Mouse (Mus musculus) spleen, adult 2 months (tissue): ENCODE measurements around the gene Rbfox1. TPM values are rescaled to one million over a fixed set of nuclear protein-coding genes. Genes with fewer than 3 reads are reported as not detected.

Source experiments
- DNase-seq, 2 experiments: peaks; one replicate each; pipeline versions ENCODE4 v3.0.0 to v3.0.0-alpha.2; 2012 to 2021; ENCODE audit warnings: low spot score in 2 of 2, low read depth in 1 of 2
- H3K27ac ChIP-seq: fragments of 200-500 bp; 2 replicates; pipeline ENCODE4 v1.5.1; 2012; ENCODE audit warnings: low read length, inconsistent platforms; ENCODE audit not compliant: insufficient read depth
- H3K27me3 ChIP-seq: fragments of 200-500 bp; 2 replicates; pipeline ENCODE4 v1.6.1; 2012; ENCODE audit warnings: mild to moderate bottlenecking, moderate library complexity, low read length, inconsistent platforms; ENCODE audit not compliant: control insufficient read depth, insufficient read depth
- H3K36me3 ChIP-seq: fragments of 200-500 bp; 2 replicates; pipeline ENCODE4 v1.6.1; 2012; ENCODE audit warnings: mild to moderate bottlenecking, low read length, inconsistent platforms; ENCODE audit not compliant: control insufficient read depth, insufficient read depth
- H3K4me1 ChIP-seq: fragments of 200-500 bp; 2 replicates; pipeline ENCODE4 v1.6.1; 2011; ENCODE audit warnings: inconsistent platforms; ENCODE audit not compliant: control insufficient read depth, insufficient read depth, insufficient read length
- H3K4me3 ChIP-seq: fragments of 200-500 bp; 2 replicates; pipeline ENCODE4 v1.5.1; 2011; ENCODE audit warnings: mild to moderate bottlenecking, inconsistent platforms; ENCODE audit not compliant: insufficient read depth, insufficient read length; ENCODE audit errors: extremely low read depth
- CTCF ChIP-seq: fragments of 200-500 bp; IDR thresholded peaks from 2 replicates; pipeline ENCODE4 v1.5.1; 2011; ENCODE audit warnings: mild to moderate bottlenecking, inconsistent platforms; ENCODE audit not compliant: insufficient read depth, insufficient read length, insufficient replicate concordance; ENCODE audit errors: extremely low read depth
- POLR2A ChIP-seq: fragments of 200-500 bp; IDR thresholded peaks from 2 replicates; pipeline ENCODE4 v1.6.1; 2011; ENCODE audit warnings: low read depth, low read length, inconsistent platforms
- WGBS: fragments of 180-500 bp; shearing (Covaris S2); methylation state at CpG from one replicate; pipeline ENCODE4 v1.1.7; 2018; 5-methylcytosine and 5-hydroxymethylcytosine counted together
- polyA plus RNA-seq: library from polyadenylated mRNA; depleted of rRNA; stranded (reverse); fragments of >200 nt; gene quantifications from 2 replicates; pipeline ENCODE4 v1.2.3, GENCODE M21; 2012

The Rbfox1 gene
- polyA plus RNA-seq, 1 experiment, result 1.0 TPM

DNA sequence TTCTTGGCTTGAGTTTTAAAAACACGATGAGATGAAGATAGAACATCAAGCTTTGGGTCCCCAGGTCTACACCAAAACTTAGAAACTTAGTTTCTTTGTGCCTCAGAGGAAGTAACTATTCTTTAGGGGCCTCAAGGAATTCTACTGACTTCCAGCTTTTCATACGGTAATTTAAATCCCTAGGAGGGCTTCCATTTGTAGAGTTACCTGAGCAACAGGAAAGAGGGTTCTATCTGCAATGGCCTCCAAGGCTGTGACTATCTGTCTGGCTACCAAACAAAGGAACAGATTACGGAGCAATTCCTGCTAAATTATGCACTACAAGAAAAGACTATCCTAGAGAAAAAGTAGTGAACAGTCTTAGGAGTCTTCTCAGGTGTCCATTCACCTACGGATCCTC lies 1189.6 kb downstream of the Rbfox1 start:
- WGBS, result 81% methylated on average over 4 of the region's 4 CpGs
- H3K4me1 ChIP-seq, result no peaks in the 10 kb centered on the region
- no peak overlapping the region for H3K27ac ChIP-seq
- H3K27me3 ChIP-seq, result no peaks in the 10 kb centered on the region
- TF ChIP-seq CTCF (no peak), POLR2A (no peak)
- no peaks in the 10 kb centered on the region for H3K36me3 ChIP-seq
- H3K4me3 ChIP-seq, result no peak overlapping the region
- no peak for DNase-seq

DNA sequence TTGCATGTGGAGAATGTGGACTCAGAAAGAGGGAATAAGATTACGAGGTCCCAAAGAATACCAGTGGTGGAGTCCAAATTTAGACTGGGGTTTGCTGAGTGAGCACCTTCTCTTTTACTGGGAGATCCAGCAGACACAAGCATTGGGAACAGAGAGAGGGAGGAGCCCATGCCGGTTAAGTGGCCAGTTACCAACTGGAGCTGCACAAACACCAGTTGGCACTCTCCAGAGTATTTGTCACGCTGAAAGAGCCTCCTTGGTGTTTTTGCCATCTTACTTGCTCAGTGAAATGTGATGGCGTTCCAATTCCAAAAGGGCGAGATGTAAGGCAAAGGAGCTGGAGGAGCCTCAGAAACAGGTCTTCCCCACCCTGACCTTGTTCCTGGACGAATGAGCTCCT lies 1190.6 kb downstream of the Rbfox1 start:
- TF ChIP-seq POLR2A, result no peak
- TF ChIP-seq CTCF, result no peak
- H3K4me1 ChIP-seq, result no peaks in the 10 kb centered on the region
- no peaks in the 10 kb centered on the region for H3K27me3 ChIP-seq
- no peaks in the 10 kb centered on the region for H3K36me3 ChIP-seq
- WGBS, result 78% methylated on average over 6 of the region's 6 CpGs
- DNase-seq, result no peak
- no peak overlapping the region for H3K27ac ChIP-seq
- H3K4me3 ChIP-seq, result no peak overlapping the region

DNA sequence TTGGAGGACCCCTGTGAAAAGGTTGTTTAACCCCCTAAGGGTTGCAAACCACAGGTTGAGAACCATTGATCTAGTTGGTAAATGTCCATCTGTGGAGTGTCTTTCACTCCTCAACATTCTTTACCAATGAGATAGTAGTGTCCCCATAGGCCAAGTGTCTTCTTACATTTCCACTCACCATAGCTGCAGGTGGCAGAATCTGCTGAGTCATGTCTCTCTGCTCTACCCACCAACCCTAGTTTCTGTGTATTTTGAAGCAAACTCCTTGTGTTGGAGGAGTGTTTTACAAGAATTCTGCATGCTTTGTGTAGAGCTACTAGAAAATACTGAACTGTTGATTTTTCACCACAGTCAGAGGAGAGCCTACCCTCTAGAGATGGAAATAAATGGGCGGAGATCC lies 1191.2 kb downstream of the Rbfox1 start:
- H3K27me3 ChIP-seq, result no peaks in the 10 kb centered on the region
- WGBS, result 92% methylated on average over 1 of the region's 1 CpGs
- H3K27ac ChIP-seq, result no peak overlapping the region
- no peak overlapping the region for H3K4me3 ChIP-seq
- H3K36me3 ChIP-seq, result no peaks in the 10 kb centered on the region
- TF ChIP-seq CTCF, result no peak
- TF ChIP-seq POLR2A, result no peak
- DNase-seq, result no peak
- H3K4me1 ChIP-seq, result no peaks in the 10 kb centered on the region

- H3K36me3 ChIP-seq, result no peaks in the 10 kb centered on the region
- WGBS, result 84% methylated on average over 3 of the region's 3 CpGs
- TF ChIP-seq CTCF, result no peak
- no peak for TF ChIP-seq POLR2A
- H3K27ac ChIP-seq, result no peak overlapping the region
- H3K4me1 ChIP-seq, result no peaks in the 10 kb centered on the region
- H3K4me3 ChIP-seq, result no peak overlapping the region
- DNase-seq, result no peak
- H3K27me3 ChIP-seq, result no peaks in the 10 kb centered on the region
Measured at GRCm38 (mm10) chr16:7076707-7077106, 1191.6 kb downstream of the Rbfox1 start.

DNA sequence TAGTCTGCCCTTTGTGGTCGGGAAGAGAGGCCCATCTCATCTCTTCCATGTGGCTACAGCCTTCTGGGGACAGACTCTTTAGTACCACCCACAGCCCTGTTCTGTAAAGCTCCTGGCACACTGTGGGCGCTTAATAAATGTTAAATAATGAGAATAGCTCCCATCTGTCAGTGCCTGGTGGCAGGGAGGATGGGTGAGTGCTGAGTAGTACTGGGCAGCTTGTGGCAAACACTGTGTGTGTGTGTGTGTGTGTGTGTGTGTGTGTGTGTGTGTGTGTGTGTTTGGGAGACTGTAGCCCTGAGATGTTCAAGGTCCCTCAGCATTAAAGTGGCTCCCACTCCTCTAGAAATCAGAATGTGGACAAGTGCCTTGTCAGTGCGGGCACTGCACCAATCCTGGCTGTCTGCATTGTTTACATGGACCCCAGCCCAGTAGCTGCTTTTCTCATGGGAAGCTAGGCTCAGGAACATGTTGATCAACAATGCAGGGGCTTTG lies 1196.0 kb downstream of the Rbfox1 start:
- H3K27me3 ChIP-seq, result no peaks in the 10 kb centered on the region
- no peaks in the 10 kb centered on the region for H3K36me3 ChIP-seq
- H3K4me1 ChIP-seq, result no peaks in the 10 kb centered on the region
- no peak for TF ChIP-seq POLR2A
- TF ChIP-seq CTCF, result no peak
- no peak for DNase-seq
- no peak overlapping the region for H3K4me3 ChIP-seq
- no peak overlapping the region for H3K27ac ChIP-seq
- 80% methylated on average over 3 of the region's 3 CpGs for WGBS

DNA sequence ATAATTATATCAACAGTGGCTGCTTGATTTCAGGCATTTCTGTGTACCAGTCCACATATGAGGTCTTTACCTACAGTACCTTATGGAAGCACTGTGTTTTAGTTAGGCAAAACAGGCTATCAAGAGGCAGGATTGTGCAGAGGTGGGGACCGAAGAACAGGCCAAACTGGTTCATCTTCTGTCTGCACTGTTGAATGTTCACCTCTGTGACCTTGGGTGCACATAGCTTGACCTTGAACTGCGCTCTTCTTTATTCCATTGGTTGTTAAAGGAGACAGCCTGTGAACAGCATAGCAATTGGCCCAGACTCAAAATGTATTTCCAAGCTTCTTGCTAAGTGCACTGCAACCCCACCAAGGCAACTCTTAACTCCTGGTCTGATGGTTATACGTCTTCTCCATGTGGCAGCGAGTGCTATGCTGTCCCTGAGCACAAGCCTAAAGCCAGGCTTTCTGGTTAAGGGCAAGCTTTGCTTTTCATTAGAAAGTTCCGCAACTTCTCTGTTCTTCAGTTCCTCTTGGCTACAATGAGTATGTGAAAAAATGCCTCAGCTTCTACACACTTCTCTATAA lies 1196.6 kb downstream of the Rbfox1 start:
- DNase-seq, result no peak
- Histone ChIP-seq H3K36me3 (no peaks in the 10 kb centered on the region), H3K27ac (no peak overlapping the region), H3K4me1 (no peaks in the 10 kb centered on the region), H3K27me3 (no peaks in the 10 kb centered on the region), H3K4me3 (no peak overlapping the region)
- TF ChIP-seq POLR2A, result no peak
- TF ChIP-seq CTCF, result no peak
- WGBS, result 89% methylated on average over 5 of the region's 5 CpGs

- H3K27me3 ChIP-seq, result no peaks in the 10 kb centered on the region
- TF ChIP-seq CTCF, result no peak
- TF ChIP-seq POLR2A, result no peak
Measured at GRCm38 (mm10) chr16:7083937-7084336, 1198.8 kb downstream of the Rbfox1 start.

More at GRCm38 (mm10) chr16:7083937-7084336, 1198.8 kb downstream of the Rbfox1 start:
- 80% methylated on average over 2 of the region's 2 CpGs for WGBS
- no peaks in the 10 kb centered on the region for H3K36me3 ChIP-seq
- H3K4me1 ChIP-seq, result no peaks in the 10 kb centered on the region
- H3K4me3 ChIP-seq, result no peak overlapping the region
- no peak for DNase-seq
- no peak overlapping the region for H3K27ac ChIP-seq
